Mouse (Mus musculus) right cerebral cortex, postnatal 36 days (tissue): ENCODE measurements at regions not wholly inside any gene's neighbourhood (a gene's known extent, or its start where the extent isn't known, plus 50 kb on each side); places are given as distances from the start of the nearest gene placed in this dataset.
"Not testable (repeated sequence)": the region's sequence is repeated elsewhere in the genome, so short reads cannot be mapped to it uniquely, and the experiment has no call there.

ENCODE experiments used
- DNase-seq, 2 experiments: peaks; one replicate each; pipeline ENCODE4 v3.0.0; 2022; ENCODE audit warnings: low spot score in 2 of 2, mixed read lengths in 1 of 2

DNA sequence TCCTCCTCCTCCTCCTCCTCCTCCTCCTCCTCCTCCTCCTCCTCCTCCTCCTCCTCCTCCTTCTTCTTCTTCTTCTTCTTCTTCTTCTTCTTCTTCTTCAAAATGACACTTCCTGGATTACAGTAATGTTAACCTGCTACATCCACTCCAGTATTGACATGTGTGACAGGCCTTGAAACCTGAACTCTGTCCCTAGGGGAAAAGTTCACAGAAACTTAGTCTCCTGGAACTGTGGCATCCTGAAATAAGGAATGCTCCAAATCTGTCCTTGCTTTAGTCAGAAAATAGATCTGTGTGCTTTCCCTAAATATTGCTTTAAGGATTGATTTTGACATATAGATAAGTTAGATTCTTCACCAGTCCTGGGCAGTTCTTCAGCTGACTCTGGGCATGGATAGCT lies 464.8 kb downstream of the Adam6a start:
- not testable (repeated sequence) for DNase-seq

GRCm38 (mm10) chr12:114009391-114009790 lies 465.7 kb downstream of the Adam6a start:
- DNase-seq: no peak

GRCm38 (mm10) chr12:114012860-114013259 lies 469.2 kb downstream of the Adam6a start:
- not testable (repeated sequence) for DNase-seq

DNA sequence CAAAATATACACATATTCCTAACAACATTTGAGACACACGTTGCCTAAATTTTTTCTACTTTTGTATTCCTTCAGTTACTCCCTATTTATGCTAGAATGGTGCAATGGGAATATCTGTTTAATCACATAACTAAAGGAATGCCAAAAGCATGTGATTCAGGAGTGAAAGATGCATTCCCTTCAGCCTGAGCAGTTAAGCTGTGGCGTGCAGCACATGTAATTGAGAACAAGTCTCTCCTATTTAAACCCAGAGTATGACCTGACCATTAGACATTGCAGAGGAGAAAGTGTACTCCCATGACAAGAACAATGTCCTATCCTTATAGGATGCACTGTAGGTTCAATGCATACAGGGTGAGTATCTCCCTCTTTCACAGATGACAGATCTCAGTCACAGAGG lies 493.3 kb downstream of the Adam6a start:
- not testable (repeated sequence) for DNase-seq

- not testable (repeated sequence) for DNase-seq
Measured at GRCm38 (mm10) chr12:114047991-114048390, 504.3 kb downstream of the Adam6a start.

- DNase-seq: no peak
Measured at GRCm38 (mm10) chr12:114053341-114053740, 509.6 kb downstream of the Adam6a start.

- DNase-seq: no peak
Measured at GRCm38 (mm10) chr12:114059615-114060014, 515.9 kb downstream of the Adam6a start.

DNA sequence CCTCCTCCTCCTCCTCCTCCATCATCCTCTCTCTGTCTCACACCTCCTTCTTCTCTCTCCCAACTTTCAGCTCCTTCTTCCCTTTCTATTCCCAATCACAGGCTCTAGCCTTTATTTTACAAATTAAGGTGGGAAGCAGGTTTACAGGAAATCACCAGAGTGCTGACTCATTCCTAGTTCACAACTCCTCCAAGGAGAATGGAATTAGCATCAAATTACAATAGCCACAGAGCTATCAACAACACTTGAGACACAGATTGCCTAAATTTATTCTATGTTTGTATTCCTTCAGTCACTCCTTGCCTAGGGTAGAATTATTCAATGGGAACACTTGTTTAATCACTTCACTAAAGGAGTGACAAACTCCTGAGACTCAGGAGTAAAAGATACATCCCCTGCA lies 523.5 kb downstream of the Adam6a start:
- no peak for DNase-seq

DNA sequence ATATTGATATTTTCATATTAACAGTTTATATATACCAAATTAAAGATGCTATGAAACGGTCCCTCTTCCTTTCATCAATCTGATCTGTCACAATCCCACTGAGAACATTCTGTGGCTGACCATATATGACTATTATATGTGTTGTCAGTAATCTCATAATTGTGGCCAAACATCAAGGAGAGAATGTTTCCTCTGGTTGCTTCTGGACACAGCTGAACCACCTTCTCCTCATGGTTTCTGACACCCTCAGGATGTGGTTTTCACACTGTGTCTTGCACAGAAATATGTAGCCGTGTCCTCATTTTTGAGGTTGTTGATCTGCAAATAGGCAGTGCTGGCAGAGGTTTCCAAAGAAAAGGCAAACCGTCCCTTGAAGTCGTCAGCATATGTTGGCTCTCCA lies 565.0 kb downstream of the Adam6a start:
- DNase-seq: not testable (repeated sequence)

- no peak for DNase-seq
Measured at GRCm38 (mm10) chr12:114134897-114135296, 591.2 kb downstream of the Adam6a start.

GRCm38 (mm10) chr12:114148779-114149178 lies 605.1 kb downstream of the Adam6a start:
- DNase-seq: no peak

- DNase-seq: no peak
Measured at GRCm38 (mm10) chr12:114172305-114172704, 628.6 kb downstream of the Adam6a start.

DNA sequence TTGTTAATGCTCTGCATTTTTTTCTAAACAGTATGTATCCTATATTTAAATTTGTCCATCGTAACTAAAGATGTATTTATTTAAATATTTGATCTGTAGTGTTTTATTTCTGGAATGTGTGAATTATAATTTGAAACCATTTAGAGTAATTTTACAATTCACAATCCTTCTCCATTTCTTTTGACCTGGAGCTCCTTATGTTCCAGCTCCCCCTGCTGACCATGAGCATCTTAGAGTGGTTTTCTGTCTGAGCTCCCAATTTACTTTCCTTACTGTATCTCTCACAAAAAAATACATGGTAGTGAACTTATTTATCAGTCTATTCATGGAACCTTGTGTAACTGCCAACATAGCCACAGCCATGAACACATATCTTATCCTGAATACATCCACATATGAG lies 655.8 kb downstream of the Adam6a start:
- no peak for DNase-seq

DNA sequence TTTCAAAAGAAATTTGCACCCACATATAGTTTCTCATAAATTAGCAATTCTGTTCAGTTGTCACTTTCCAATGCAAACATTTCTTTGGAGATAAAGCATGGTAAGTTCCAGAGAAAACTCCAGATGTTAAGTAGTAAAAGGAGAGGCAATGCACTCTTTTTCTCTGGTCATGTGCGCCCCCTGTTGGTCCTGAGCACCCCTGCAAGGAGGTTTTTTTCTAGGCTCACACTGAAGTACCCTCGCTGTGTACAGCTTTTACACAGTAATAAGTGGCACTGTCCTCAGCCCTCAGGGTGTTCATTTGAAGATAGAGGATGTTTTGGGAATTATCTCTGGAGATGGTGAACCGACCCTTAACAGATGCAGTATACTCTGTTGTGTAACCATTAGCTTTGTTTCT lies 678.8 kb downstream of the Adam6a start:
- no peak for DNase-seq
